Comparison of ENCODE assay signal across 12 mouse cellular contexts in genomic region chr10:93918087-93918486, GRCm38 (mm10). TPM values are rescaled to one million over a fixed set of nuclear protein-coding genes. Genes with fewer than 3 reads are reported as not detected.
A peak's percentile ranks its signal among the peaks of the same experiment; 100 is the strongest.
DNase-seq lines count a peak whose midpoint lies in the region; ATAC-seq and TF ChIP-seq lines count a peak whose summit lies in the region.
"Had no signal": no experiment of that assay in that cellular context is flagged by ENCODE, and none has a peak within 500 bp of the region (broad histone marks: within the 10 kb centered on the region; RNA-seq: fewer than 3 reads in every experiment).

No protein-coding gene starts in this region.

- 74% methylated on average over 2 of the region's 2 CpGs for WGBS in kidney, embryonic 15.5 days
- 29% methylated on average over 2 of the region's 2 CpGs for WGBS in liver, embryonic 14.5 days (ENCODE audit: insufficient replicate concordance)
- WGBS in midbrain, embryonic 11.5 days, result 88% methylated on average over 2 of the region's 2 CpGs
- WGBS in midbrain, postnatal 0 days, result 85% methylated on average over 2 of the region's 2 CpGs

- 0 out of 2 replicates have a peak, but pooled peaks cover 6% of the 10 kb centered on the region for H3K27me3 ChIP-seq in kidney, embryonic 15.5 days
- H3K27me3 ChIP-seq in MEL (ENCODE audit: control insufficient read depth in 1 of 2, insufficient read depth in 2 of 2, low read length in 2 of 2), result no peaks in the 10 kb centered on the region
- no peaks in the 10 kb centered on the region for H3K27me3 ChIP-seq in liver, embryonic 14.5 days (ENCODE audit: control insufficient read depth, insufficient read depth, low read length)
- no peaks in the 10 kb centered on the region for H3K27me3 ChIP-seq in midbrain, embryonic 11.5 days (ENCODE audit: control insufficient read depth, insufficient read depth, low read length)
- H3K27me3 ChIP-seq in midbrain, postnatal 0 days (ENCODE audit: insufficient read depth, low read length), result no peaks in the 10 kb centered on the region
- H3K27me3 ChIP-seq: hindbrain, embryonic 15.5 days had no signal

- H3K79me2 ChIP-seq in MEL (ENCODE audit: control insufficient read depth, insufficient read depth, low read length, poor library complexity), result no peaks in the 10 kb centered on the region

- no peaks in the 10 kb centered on the region for H3K36me3 ChIP-seq in kidney, embryonic 15.5 days
- H3K36me3 ChIP-seq in MEL (ENCODE audit: control insufficient read depth in 1 of 2, insufficient read depth in 2 of 2, low read length in 2 of 2), result peaks cover 0 to 29% of the 10 kb centered on the region in 2 experiments; a peak in 2 of 4 replicates
- no peaks in the 10 kb centered on the region for H3K36me3 ChIP-seq in liver, embryonic 14.5 days (replicated peaks; ENCODE audit: control insufficient read depth, insufficient read depth, low read depth)
- H3K36me3 ChIP-seq in midbrain, embryonic 11.5 days (ENCODE audit: control insufficient read depth, insufficient read depth, low read length), result no peaks in the 10 kb centered on the region
- H3K36me3 ChIP-seq in midbrain, postnatal 0 days (ENCODE audit: insufficient read depth, low read length), result no peaks in the 10 kb centered on the region
- H3K36me3 ChIP-seq: forebrain, embryonic 12.5 days; hindbrain, embryonic 15.5 days had no signal

- no peak for ATAC-seq in kidney, embryonic 15.5 days (replicated peaks; ENCODE audit: low FRiP score)
- peak; percentile 66; the same call in 1 of the 2 replicates for ATAC-seq in liver, embryonic 14.5 days (ENCODE audit: insufficient read depth)
- no peak for ATAC-seq in midbrain, embryonic 11.5 days (ENCODE audit: low FRiP score)
- no peak for ATAC-seq in midbrain, postnatal 0 days (ENCODE audit: low FRiP score)

- no peak for TF ChIP-seq POLR2A in MEL (IDR thresholded peaks at IDR 0.05; ENCODE audit: control insufficient read depth in 1 of 2, insufficient read depth in 1 of 2, low read depth in 1 of 2, low read length in 2 of 2, poor library complexity in 1 of 2)

- 0 out of 2 replicates have a peak overlapping the region, but pooled peaks have one; percentile 13 for H3K27ac ChIP-seq in kidney, embryonic 15.5 days
- peak overlapping the region; percentile 24 for H3K27ac ChIP-seq in MEL (ENCODE audit: control insufficient read depth, low read depth, low read length)
- no peak overlapping the region for H3K27ac ChIP-seq in liver, embryonic 14.5 days
- no peak overlapping the region for H3K27ac ChIP-seq in midbrain, embryonic 11.5 days (ENCODE audit: low read depth, low read length)
- H3K27ac ChIP-seq in midbrain, postnatal 0 days (ENCODE audit: low read depth, low read length), result no peak overlapping the region
- H3K27ac ChIP-seq: forebrain, embryonic 12.5 days; left cerebral cortex, adult 2 months had no signal

- H3K9ac ChIP-seq in kidney, embryonic 15.5 days, result no peak overlapping the region
- no peak overlapping the region for H3K9ac ChIP-seq in MEL (ENCODE audit: control insufficient read depth, low read depth, low read length, poor library complexity, severe bottlenecking)
- no peak overlapping the region for H3K9ac ChIP-seq in liver, embryonic 14.5 days (replicated peaks)
- no peak overlapping the region for H3K9ac ChIP-seq in midbrain, embryonic 11.5 days (ENCODE audit: low read length)
- H3K9ac ChIP-seq in midbrain, postnatal 0 days (replicated peaks; ENCODE audit: low read length, poor library complexity, severe bottlenecking), result no peak overlapping the region
- H3K9ac ChIP-seq: forebrain, embryonic 12.5 days; hindbrain, embryonic 15.5 days had no signal

- no peak for TF ChIP-seq CTCF in MEL (IDR thresholded peaks at IDR 0.05 in 2 of 3, conservative IDR thresholded peaks at IDR 0.05 in 1 of 3; ENCODE audit: control insufficient read depth in 1 of 3, insufficient read depth in 1 of 3, low read depth in 2 of 3, low read length in 3 of 3, poor library complexity in 1 of 3, severe bottlenecking in 1 of 3)
- no peak for TF ChIP-seq CTCF in liver, embryonic 14.5 days (IDR thresholded peaks at IDR 0.05; ENCODE audit: low read depth)
- no peak for TF ChIP-seq CTCF in midbrain, postnatal 0 days (IDR thresholded peaks at IDR 0.05)

- H3K4me2 ChIP-seq in kidney, embryonic 15.5 days, result no peak overlapping the region
- no peak overlapping the region for H3K4me2 ChIP-seq in liver, embryonic 14.5 days (ENCODE audit: low read depth)
- no peak overlapping the region for H3K4me2 ChIP-seq in midbrain, embryonic 11.5 days
- H3K4me2 ChIP-seq in midbrain, postnatal 0 days (ENCODE audit: low read depth, low read length, poor library complexity, severe bottlenecking), result no peak overlapping the region
- H3K4me2 ChIP-seq: forebrain, embryonic 12.5 days; hindbrain, embryonic 15.5 days had no signal

- H3K4me1 ChIP-seq in kidney, embryonic 15.5 days, result no peaks in the 10 kb centered on the region
- H3K4me1 ChIP-seq in MEL (ENCODE audit: control insufficient read depth in 1 of 2, insufficient read depth in 2 of 2, low read length in 2 of 2), result peaks cover 15 to 32% of the 10 kb centered on the region in 2 experiments
- peaks cover 16 to 34% of the 10 kb centered on the region in 2 experiments for H3K4me1 ChIP-seq in liver, embryonic 14.5 days (replicated peaks; ENCODE audit: control insufficient read depth in 2 of 2, insufficient read depth in 2 of 2, low read length in 1 of 2)
- H3K4me1 ChIP-seq in midbrain, embryonic 11.5 days (ENCODE audit: control insufficient read depth, insufficient read depth, low read length), result no peaks in the 10 kb centered on the region
- H3K4me1 ChIP-seq in midbrain, postnatal 0 days (ENCODE audit: insufficient read depth, low read length), result no peaks in the 10 kb centered on the region

- no peaks in the 10 kb centered on the region for H3K9me3 ChIP-seq in kidney, embryonic 15.5 days (replicated peaks)
- no peaks in the 10 kb centered on the region for H3K9me3 ChIP-seq in MEL (replicated peaks; ENCODE audit: insufficient read depth, low read length)
- H3K9me3 ChIP-seq in liver, embryonic 14.5 days (ENCODE audit: control insufficient read depth, low read length), result no peaks in the 10 kb centered on the region
- no peaks in the 10 kb centered on the region for H3K9me3 ChIP-seq in midbrain, embryonic 11.5 days (ENCODE audit: control insufficient read depth, low read length)
- H3K9me3 ChIP-seq in midbrain, postnatal 0 days (ENCODE audit: low read length), result no peaks in the 10 kb centered on the region
- H3K9me3 ChIP-seq: forebrain, embryonic 12.5 days; hindbrain, embryonic 15.5 days had no signal

- peak in 1 of 2 experiments; percentile 23; a peak in 2 of 4 replicates for TF ChIP-seq EP300 in MEL (IDR thresholded peaks at IDR 0.05; ENCODE audit: low read depth in 1 of 2, low read length in 2 of 2)
- no peak for TF ChIP-seq EP300 in liver, embryonic 14.5 days (IDR thresholded peaks at IDR 0.05; ENCODE audit: low read depth)

- TF ChIP-seq RAD21 in MEL (IDR thresholded peaks at IDR 0.05; ENCODE audit: low read depth, low read length), result no peak

- no peak overlapping the region for H3K4me3 ChIP-seq in kidney, embryonic 15.5 days (replicated peaks)
- 0 out of 4 replicates have a peak overlapping the region, but pooled peaks of 1 of the 2 experiments have one; percentile 2 for H3K4me3 ChIP-seq in MEL (ENCODE audit: control insufficient read depth in 1 of 2, insufficient read depth in 1 of 2, low read depth in 2 of 2, low read length in 2 of 2)
- no peak overlapping the region for H3K4me3 ChIP-seq in liver, embryonic 14.5 days (ENCODE audit: insufficient read depth in 1 of 2, low read depth in 2 of 2, low read length in 2 of 2)
- no peak overlapping the region for H3K4me3 ChIP-seq in midbrain, embryonic 11.5 days (ENCODE audit: low read depth, low read length)
- no peak overlapping the region for H3K4me3 ChIP-seq in midbrain, postnatal 0 days (ENCODE audit: low read depth, low read length)
- H3K4me3 ChIP-seq: forebrain, embryonic 12.5 days; hindbrain, embryonic 15.5 days; left cerebral cortex, adult 2 months had no signal

- peak; percentile 77 for DNase-seq in heart, adult 11 months
- DNase-seq in heart, postnatal 4 days, result no peak
- no peak for DNase-seq in kidney, adult 11 months
- DNase-seq in MEL (ENCODE audit: low read depth, low spot score), result peak; percentile 82
- DNase-seq in liver, embryonic 14.5 days (ENCODE audit: low read depth in 3 of 3, low spot score in 3 of 3), result no peak
- DNase-seq in midbrain, embryonic 11.5 days (ENCODE audit: low spot score, missing footprints), result no peak
- DNase-seq in midbrain, postnatal 0 days (ENCODE audit: low spot score), result no peak
- DNase-seq: thymus, adult 2 months had no signal

TF ChIP-seq in MEL, 35 proteins besides CTCF, POLR2A, EP300 and RAD21 (continues in another document):
- TF ChIP-seq SIN3A (IDR thresholded peaks at IDR 0.05; ENCODE audit: low read length) (peak; percentile 62), MEF2A (IDR thresholded peaks at IDR 0.05; ENCODE audit: extremely low read depth, insufficient replicate concordance, low read depth, low read length, poor library complexity, severe bottlenecking) (no peak), ZKSCAN1 (IDR thresholded peaks at IDR 0.05; ENCODE audit: low read depth, low read length) (no peak), ZNF384 (IDR thresholded peaks at IDR 0.05; ENCODE audit: low read depth, low read length) (no peak), USF2 (IDR thresholded peaks at IDR 0.05; ENCODE audit: borderline replicate concordance in 1 of 2, insufficient read depth in 1 of 2, low read depth in 1 of 2, low read length in 2 of 2) (no peak), TBP (IDR thresholded peaks at IDR 0.05; ENCODE audit: low read depth, low read length) (peak; percentile 66), GATA1 (IDR thresholded peaks at IDR 0.05; ENCODE audit: low read depth, low read length) (0 out of 2 replicates have a peak, but pooled peaks have one; percentile 34), SMC3 (IDR thresholded peaks at IDR 0.05; ENCODE audit: low read depth, low read length) (peak; percentile 11; the same call in 1 of the 2 replicates), E2F4 (IDR thresholded peaks at IDR 0.05; ENCODE audit: borderline replicate concordance, low read depth, low read length) (no peak), BHLHE40 (IDR thresholded peaks at IDR 0.05; ENCODE audit: borderline replicate concordance, low read depth, low read length) (no peak), TAL1 (IDR thresholded peaks at IDR 0.05; ENCODE audit: low read length) (no peak)

RNA-seq across cellular contexts. Expression of gene Metap2, which starts 21.2 kb away (rescaled TPM):
- total RNA-seq in heart, postnatal 4 days (2021), result 100 to 1,000 TPM; 179 to 184 TPM
- 206 and 215 TPM in 2 replicates for polyA plus RNA-seq in kidney, embryonic 15.5 days (2015; fragmentation: Nextera tagmentation; extraction: Ambion mirVana)
- total RNA-seq in MEL (2012; rRNA removed), result 326 and 387 TPM in 2 replicates
- 1,000 to 10,000 TPM in 1 of 2 experiments, 100 to 1,000 TPM in 1; 921 to 2,567 TPM for polyA plus RNA-seq in MEL (2012; ENCODE audit: insufficient read depth in 1 of 2, insufficient read length in 2 of 2, low read depth in 1 of 2, low replicate concordance in 2 of 2, missing spikeins in 1 of 2)
- 95.7 and 181 TPM in 2 replicates for polyA plus RNA-seq in liver, embryonic 14.5 days (2012; rRNA removed)
- polyA plus RNA-seq in liver, embryonic 14.5 days (2014; fragmentation: Nextera tagmentation; extraction: Ambion mirVana), result 176 and 195 TPM in 2 replicates
- 243 and 247 TPM in 2 replicates for polyA plus RNA-seq in midbrain, embryonic 11.5 days (2014; fragmentation: Nextera tagmentation; extraction: Ambion mirVana)
- 50.6 and 76.6 TPM in 2 replicates for total RNA-seq in midbrain, postnatal 0 days (2014; rRNA removed)
- polyA plus RNA-seq in midbrain, postnatal 0 days (2015; fragmentation: Nextera tagmentation; extraction: Ambion mirVana), result 149 and 168 TPM in 2 replicates

Comparison
In these comparisons a context has a peak if more than half of its experiments do, and no peak if none do; other contexts are left out.
1. DNase-seq: peak in heart, adult 11 months (single experiment) and MEL (single experiment); none in heart, postnatal 4 days (single experiment), kidney, adult 11 months (single experiment), liver, embryonic 14.5 days (0 of 3), midbrain, embryonic 11.5 days (single experiment) and midbrain, postnatal 0 days (single experiment).
2. H3K27ac ChIP-seq: peak in kidney, embryonic 15.5 days (single experiment) and MEL (single experiment); none in liver, embryonic 14.5 days (single experiment), midbrain, embryonic 11.5 days (single experiment) and midbrain, postnatal 0 days (single experiment).